Mouse (Mus musculus) myocyte (in vitro differentiated cells): ENCODE measurements at regions not wholly inside any gene's neighbourhood (a gene's known extent, or its start where the extent isn't known, plus 50 kb on each side); places are given as distances from the start of the nearest gene placed in this dataset.

Source experiments
- H3K27me3 ChIP-seq: one replicate; pipeline ENCODE4 v1.6.1; 2011; ENCODE audit not compliant: control insufficient read depth, insufficient read depth, insufficient read length
- H3K36me3 ChIP-seq: one replicate; pipeline ENCODE4 v1.6.1; 2011; ENCODE audit not compliant: control insufficient read depth, insufficient read depth
- H3K4me2 ChIP-seq: one replicate; pipeline ENCODE4 v1.6.1; 2011; ENCODE audit warnings: low read depth, control low read depth
- H3K4me3 ChIP-seq: one replicate; pipeline ENCODE4 v1.5.1; 2011; ENCODE audit warnings: mild to moderate bottlenecking, control low read depth, moderate library complexity
- H3K79me2 ChIP-seq: one replicate; pipeline ENCODE4 v1.6.1; 2011; ENCODE audit not compliant: control insufficient read depth, insufficient read depth
- H3ac ChIP-seq: one replicate; pipeline ENCODE4 v1.6.1; 2011; ENCODE audit not compliant: control insufficient read depth, insufficient read length
- CEBPB ChIP-seq: IDR thresholded peaks from 2 replicates; pipeline ENCODE4 v1.6.1; 2011; ENCODE audit warnings: mild to moderate bottlenecking, moderate library complexity; ENCODE audit not compliant: poor library complexity, insufficient read depth, severe bottlenecking
- E2F4 ChIP-seq: IDR thresholded peaks from one replicate; pipeline ENCODE4 v1.6.1; 2011; ENCODE audit warnings: mild to moderate bottlenecking, control low read depth, moderate library complexity; ENCODE audit not compliant: insufficient read depth
- MAX ChIP-seq: IDR thresholded peaks from one replicate; pipeline ENCODE4 v1.6.1; 2011; ENCODE audit warnings: low read depth, mild to moderate bottlenecking, control low read depth
- MYOD1 ChIP-seq, 3 experiments: IDR thresholded peaks; one replicate each; pipeline ENCODE4 v1.6.1; 2011; ENCODE audit warnings: control low read depth in 2 of 3, low read depth in 2 of 3, mild to moderate bottlenecking in 2 of 3, moderate library complexity in 1 of 3; ENCODE audit not compliant: insufficient read length in 2 of 3, control insufficient read depth in 1 of 3
- MYOG ChIP-seq, 3 experiments: IDR thresholded peaks; one replicate each; pipeline ENCODE4 v1.6.1; 2011; ENCODE audit warnings: control low read depth in 2 of 3, low read depth in 2 of 3, mild to moderate bottlenecking in 2 of 3; ENCODE audit not compliant: insufficient read length in 2 of 3, control insufficient read depth in 1 of 3, insufficient read depth in 1 of 3
- POLR2A ChIP-seq: IDR thresholded peaks from one replicate; pipeline ENCODE4 v1.6.1; 2011; ENCODE audit warnings: low read depth, mild to moderate bottlenecking, control low read depth, moderate library complexity; ENCODE audit not compliant: insufficient read length
- POLR2AphosphoS2 ChIP-seq: IDR thresholded peaks from one replicate; pipeline ENCODE4 v1.6.1; 2011; ENCODE audit warnings: low read depth, control low read depth; ENCODE audit not compliant: insufficient read length
- REST ChIP-seq: IDR thresholded peaks from one replicate; pipeline ENCODE4 v1.6.1; 2011; ENCODE audit warnings: mild to moderate bottlenecking, control low read depth, moderate library complexity; ENCODE audit not compliant: insufficient read depth, insufficient read length
- SRF ChIP-seq: IDR thresholded peaks from one replicate; pipeline ENCODE4 v1.6.1; 2011; ENCODE audit warnings: low read depth; ENCODE audit not compliant: control insufficient read depth, insufficient read length
- TCF12 ChIP-seq: IDR thresholded peaks from one replicate; pipeline ENCODE4 v1.6.1; 2011; ENCODE audit warnings: mild to moderate bottlenecking, control low read depth; ENCODE audit not compliant: poor library complexity, insufficient read depth, severe bottlenecking
- TCF3 ChIP-seq: IDR thresholded peaks from one replicate; pipeline ENCODE4 v1.6.1; 2011; ENCODE audit warnings: low read depth, control low read depth; ENCODE audit not compliant: insufficient read length
- USF1 ChIP-seq: IDR thresholded peaks from one replicate; pipeline ENCODE4 v1.6.1; 2011; ENCODE audit warnings: low read depth, mild to moderate bottlenecking, control low read depth, moderate library complexity

- no peaks in the 10 kb centered on the region for H3K36me3 ChIP-seq
- no peak for TF ChIP-seq MYOG (IDR thresholded peaks at IDR 0.05; ENCODE audit: control insufficient read depth in 1 of 3, insufficient read depth in 1 of 3, insufficient read length in 2 of 3, low read depth in 2 of 3)
- TF ChIP-seq MYOD1 (IDR thresholded peaks at IDR 0.05; ENCODE audit: control insufficient read depth in 1 of 3, insufficient read length in 2 of 3, low read depth in 2 of 3) = no peak
- TF ChIP-seq E2F4 = no peak
- TF ChIP-seq POLR2A = no peak
- TF ChIP-seq REST = no peak
- no peak for TF ChIP-seq TCF3
- TF ChIP-seq CEBPB = no peak
- no peak for TF ChIP-seq POLR2AphosphoS2
- TF ChIP-seq USF1 = no peak
- TF ChIP-seq SRF = no peak
- no peak for TF ChIP-seq MAX
- TF ChIP-seq TCF12 = no peak
- no peak overlapping the region for H3K4me2 ChIP-seq
- H3ac ChIP-seq = no peak overlapping the region
- H3K4me3 ChIP-seq = no peak overlapping the region
- H3K79me2 ChIP-seq = no peaks in the 10 kb centered on the region
- no peaks in the 10 kb centered on the region for H3K27me3 ChIP-seq
Measured at GRCm38 (mm10) chr1:71996828-71997227, 215.3 kb downstream of the Mreg start.

- H3K4me2 ChIP-seq = no peak overlapping the region
- no peak overlapping the region for H3ac ChIP-seq
- TF ChIP-seq MYOG (IDR thresholded peaks at IDR 0.05; ENCODE audit: control insufficient read depth in 1 of 3, insufficient read depth in 1 of 3, insufficient read length in 2 of 3, low read depth in 2 of 3) (no peak), POLR2AphosphoS2 (no peak), REST (no peak), TCF12 (no peak), POLR2A (no peak), MYOD1 (IDR thresholded peaks at IDR 0.05; ENCODE audit: control insufficient read depth in 1 of 3, insufficient read length in 2 of 3, low read depth in 2 of 3) (no peak), E2F4 (no peak), SRF (no peak), CEBPB (no peak), MAX (no peak)
- no peaks in the 10 kb centered on the region for H3K27me3 ChIP-seq
- H3K79me2 ChIP-seq = no peaks in the 10 kb centered on the region
- H3K36me3 ChIP-seq = no peaks in the 10 kb centered on the region
- no peak overlapping the region for H3K4me3 ChIP-seq
Measured at GRCm38 (mm10) chr1:71996234-71996619, 215.9 kb downstream of the Mreg start.

- Histone ChIP-seq H3K4me3 (no peak overlapping the region), H3K36me3 (no peaks in the 10 kb centered on the region), H3K79me2 (no peaks in the 10 kb centered on the region), H3K27me3 (no peaks in the 10 kb centered on the region), H3K4me2 (no peak overlapping the region), H3ac (no peak overlapping the region)
- TF ChIP-seq SRF (no peak), MAX (no peak), MYOG (IDR thresholded peaks at IDR 0.05; ENCODE audit: control insufficient read depth in 1 of 3, insufficient read depth in 1 of 3, insufficient read length in 2 of 3, low read depth in 2 of 3) (no peak)
Measured at GRCm38 (mm10) chr1:71995573-71996233, 216.4 kb downstream of the Mreg start.

GRCm38 (mm10) chr1:71990936-71991335 lies 221.2 kb downstream of the Mreg start:
- no peaks in the 10 kb centered on the region for H3K79me2 ChIP-seq
- H3K27me3 ChIP-seq = no peaks in the 10 kb centered on the region
- H3K4me3 ChIP-seq = no peak overlapping the region
- H3ac ChIP-seq = no peak overlapping the region
- H3K4me2 ChIP-seq = no peak overlapping the region
- TF ChIP-seq USF1 (no peak), TCF12 (no peak), CEBPB (no peak), TCF3 (no peak)
- H3K36me3 ChIP-seq = no peaks in the 10 kb centered on the region

- no peaks in the 10 kb centered on the region for H3K36me3 ChIP-seq
- TF ChIP-seq TCF3 (no peak), TCF12 (no peak), MYOD1 (IDR thresholded peaks at IDR 0.05; ENCODE audit: control insufficient read depth in 1 of 3, insufficient read length in 2 of 3, low read depth in 2 of 3) (no peak), REST (no peak), MYOG (IDR thresholded peaks at IDR 0.05; ENCODE audit: control insufficient read depth in 1 of 3, insufficient read depth in 1 of 3, insufficient read length in 2 of 3, low read depth in 2 of 3) (no peak)
- no peak overlapping the region for H3K4me3 ChIP-seq
- no peak overlapping the region for H3ac ChIP-seq
- no peak overlapping the region for H3K4me2 ChIP-seq
- no peaks in the 10 kb centered on the region for H3K79me2 ChIP-seq
- H3K27me3 ChIP-seq = no peaks in the 10 kb centered on the region
Measured at GRCm38 (mm10) chr1:71988086-71988485, 224.0 kb downstream of the Mreg start.
